17 mouse cellular contexts compared by ENCODE assay signal in the genomic region with DNA sequence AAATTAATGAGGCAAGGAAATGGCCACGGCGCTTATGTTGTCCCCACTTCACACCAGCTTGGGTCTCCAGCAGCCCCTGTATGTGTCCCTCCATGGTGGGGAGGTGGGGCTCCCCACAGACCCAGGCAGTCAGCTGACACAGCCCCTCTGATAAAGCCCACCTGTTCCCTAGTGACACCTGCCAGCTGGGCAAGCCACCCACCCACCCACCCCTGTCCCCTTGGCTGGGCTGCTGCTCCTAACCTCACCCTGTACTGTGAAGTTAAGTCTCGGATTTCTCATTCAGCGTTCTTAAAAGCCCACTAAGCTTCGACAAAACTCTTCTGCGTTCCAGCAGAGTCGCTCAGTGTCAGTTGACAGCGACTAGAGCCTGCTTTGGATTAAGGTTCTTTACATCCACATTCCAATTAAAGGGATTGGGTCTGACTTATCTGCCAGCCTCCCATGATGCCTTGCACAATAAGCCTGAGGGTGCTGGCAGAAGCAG. TPM values are rescaled to one million over a fixed set of nuclear protein-coding genes. Genes with fewer than 3 reads are reported as not detected.
DNase-seq lines count a peak whose midpoint lies in the region; ATAC-seq lines count a peak whose summit lies in the region.
"Had no signal": no experiment of that assay in that cellular context is flagged by ENCODE, and none has a peak within 500 bp of the region (broad histone marks: within the 10 kb centered on the region; RNA-seq: fewer than 3 reads in every experiment).

No protein-coding gene starts in this region.

- no peak overlapping the region for H3K4me2 ChIP-seq in kidney, embryonic 16.5 days (replicated peaks; ENCODE audit: low read depth, low read length)
- no peak overlapping the region for H3K4me2 ChIP-seq in embryonic facial prominence, embryonic 12.5 days (replicated peaks)
- no peak overlapping the region for H3K4me2 ChIP-seq in embryonic facial prominence, embryonic 14.5 days (ENCODE audit: low read depth, low read length)
- H3K4me2 ChIP-seq in midbrain, embryonic 15.5 days = no peak overlapping the region
- H3K4me2 ChIP-seq: liver, embryonic 12.5 days had no signal

- ATAC-seq in kidney, embryonic 16.5 days (ENCODE audit: low FRiP score, low TSS enrichment) = peak; percentile 76
- ATAC-seq in embryonic facial prominence, embryonic 12.5 days (ENCODE audit: insufficient number of reproducible peaks, insufficient read depth, low FRiP score, low TSS enrichment) = peak; percentile 59; the same call in 1 of the 2 replicates
- peak; percentile 75 for ATAC-seq in embryonic facial prominence, embryonic 14.5 days (ENCODE audit: low read depth)
- ATAC-seq in midbrain, embryonic 15.5 days (replicated peaks) = peak; percentile 39; the same call in 1 of the 2 replicates
- ATAC-seq: CD4-positive, CD25-positive, alpha-beta regulatory T cell, adult 4 months; liver, embryonic 12.5 days had no signal

- H3K4me1 ChIP-seq in kidney, embryonic 16.5 days (ENCODE audit: insufficient read depth, low read length) = peaks cover 18% of the 10 kb centered on the region
- peaks cover 9% of the 10 kb centered on the region; the same call in 1 of the 2 replicates for H3K4me1 ChIP-seq in embryonic facial prominence, embryonic 12.5 days
- H3K4me1 ChIP-seq in embryonic facial prominence, embryonic 14.5 days (ENCODE audit: control insufficient read depth, insufficient read depth, low read length) = peaks cover 13% of the 10 kb centered on the region
- H3K4me1 ChIP-seq in midbrain, embryonic 15.5 days = peaks cover 10% of the 10 kb centered on the region; the same call in 1 of the 2 replicates
- H3K4me1 ChIP-seq in heart, embryonic 10.5 days = peaks cover 9% of the 10 kb centered on the region

- H3K9me3 ChIP-seq in kidney, embryonic 16.5 days (ENCODE audit: low read length) = no peaks in the 10 kb centered on the region
- no peaks in the 10 kb centered on the region for H3K9me3 ChIP-seq in embryonic facial prominence, embryonic 12.5 days
- H3K9me3 ChIP-seq in embryonic facial prominence, embryonic 14.5 days (ENCODE audit: control insufficient read depth, low read length) = peaks cover 3% of the 10 kb centered on the region; the same call in 1 of the 2 replicates
- no peaks in the 10 kb centered on the region for H3K9me3 ChIP-seq in midbrain, embryonic 15.5 days
- H3K9me3 ChIP-seq in heart, embryonic 10.5 days = 0 out of 2 replicates have a peak, but pooled peaks cover 4% of the 10 kb centered on the region
- H3K9me3 ChIP-seq: liver, embryonic 12.5 days had no signal

- WGBS in kidney, embryonic 16.5 days = 27% methylated on average over 8 of the region's 8 CpGs
- 37% methylated on average over 8 of the region's 8 CpGs for WGBS in embryonic facial prominence, embryonic 12.5 days
- WGBS in embryonic facial prominence, embryonic 14.5 days = 29% methylated on average over 8 of the region's 8 CpGs
- WGBS in midbrain, embryonic 15.5 days = 26% methylated on average over 8 of the region's 8 CpGs
- 65% methylated on average over 8 of the region's 8 CpGs for WGBS in heart, embryonic 10.5 days

- no peak for DNase-seq in kidney, postnatal 36 days
- peak; percentile 88 for DNase-seq in embryonic facial prominence, embryonic 14.5 days (ENCODE audit: low spot score)
- DNase-seq in heart, embryonic 10.5 days (ENCODE audit: low spot score) = no peak
- DNase-seq in heart, adult 18-20 months = no peak
- DNase-seq: adrenal gland, adult 2 months; cerebellum, adult 11-12 months; heart, adult 2 months; heart, postnatal 14 days; kidney, adult 8-10 months; layer of hippocampus, adult 9-11 months; lung, postnatal 14 days; thymus, adult 2 months had no signal

- H3K36me3 ChIP-seq in kidney, embryonic 16.5 days (ENCODE audit: insufficient read depth, low read length) = no peaks in the 10 kb centered on the region
- no peaks in the 10 kb centered on the region for H3K36me3 ChIP-seq in embryonic facial prominence, embryonic 12.5 days
- H3K36me3 ChIP-seq in embryonic facial prominence, embryonic 14.5 days (ENCODE audit: control insufficient read depth, insufficient read depth, low read length) = no peaks in the 10 kb centered on the region
- H3K36me3 ChIP-seq in midbrain, embryonic 15.5 days (replicated peaks) = no peaks in the 10 kb centered on the region
- no peaks in the 10 kb centered on the region for H3K36me3 ChIP-seq in heart, embryonic 10.5 days

- H3K9ac ChIP-seq in kidney, embryonic 16.5 days (replicated peaks; ENCODE audit: low read length) = no peak overlapping the region
- no peak overlapping the region for H3K9ac ChIP-seq in embryonic facial prominence, embryonic 12.5 days
- no peak overlapping the region for H3K9ac ChIP-seq in embryonic facial prominence, embryonic 14.5 days (ENCODE audit: low read depth, low read length)
- H3K9ac ChIP-seq in midbrain, embryonic 15.5 days = no peak overlapping the region
- H3K9ac ChIP-seq: liver, embryonic 12.5 days had no signal

- H3K4me3 ChIP-seq in kidney, embryonic 16.5 days (ENCODE audit: low read length) = no peak overlapping the region
- no peak overlapping the region for H3K4me3 ChIP-seq in embryonic facial prominence, embryonic 12.5 days
- no peak overlapping the region for H3K4me3 ChIP-seq in embryonic facial prominence, embryonic 14.5 days (ENCODE audit: low read depth, low read length)
- H3K4me3 ChIP-seq in midbrain, embryonic 15.5 days = no peak overlapping the region
- H3K4me3 ChIP-seq in heart, embryonic 10.5 days = no peak overlapping the region
- H3K4me3 ChIP-seq: heart, adult 2 months; liver, embryonic 12.5 days had no signal

- peak overlapping the region; percentile 69 for H3K27ac ChIP-seq in kidney, embryonic 16.5 days (ENCODE audit: low read length)
- H3K27ac ChIP-seq in embryonic facial prominence, embryonic 12.5 days = peak overlapping the region; percentile 37
- H3K27ac ChIP-seq in embryonic facial prominence, embryonic 14.5 days (replicated peaks; ENCODE audit: low read depth, low read length) = peak overlapping the region; percentile 34; the same call in 1 of the 2 replicates
- no peak overlapping the region for H3K27ac ChIP-seq in midbrain, embryonic 15.5 days
- H3K27ac ChIP-seq in heart, embryonic 10.5 days = no peak overlapping the region
- H3K27ac ChIP-seq: heart, adult 2 months; liver, embryonic 12.5 days had no signal

- H3K27me3 ChIP-seq in kidney, embryonic 16.5 days (ENCODE audit: insufficient read depth, low read length) = no peaks in the 10 kb centered on the region
- no peaks in the 10 kb centered on the region for H3K27me3 ChIP-seq in embryonic facial prominence, embryonic 12.5 days
- H3K27me3 ChIP-seq in embryonic facial prominence, embryonic 14.5 days (replicated peaks; ENCODE audit: control insufficient read depth, insufficient read depth, low read length) = no peaks in the 10 kb centered on the region
- no peaks in the 10 kb centered on the region for H3K27me3 ChIP-seq in midbrain, embryonic 15.5 days (replicated peaks)
- H3K27me3 ChIP-seq in heart, embryonic 10.5 days (ENCODE audit: insufficient read depth, poor library complexity, severe bottlenecking) = no peaks in the 10 kb centered on the region
- H3K27me3 ChIP-seq: liver, embryonic 12.5 days had no signal

RNA-seq across cellular contexts. Expression of a gene that starts 33.2 kb away (rescaled TPM):
- 0.51 and 1.1 TPM in 2 replicates for polyA plus RNA-seq in kidney, embryonic 16.5 days (2015; fragmentation: Nextera tagmentation; extraction: Ambion mirVana)
- 0.64 and 0.79 TPM in 2 replicates for polyA plus RNA-seq in embryonic facial prominence, embryonic 12.5 days (2016; fragmentation: Nextera tagmentation; extraction: Ambion mirVana)
- polyA plus RNA-seq in embryonic facial prominence, embryonic 14.5 days (2014; fragmentation: Nextera tagmentation; extraction: Ambion mirVana) = 1.8 and 3.0 TPM in 2 replicates
- 0.40 and 0.49 TPM in 2 replicates for polyA plus RNA-seq in midbrain, embryonic 15.5 days (2015; fragmentation: Nextera tagmentation; extraction: Ambion mirVana)
- 0.21 and 0.41 TPM in 2 replicates for polyA plus RNA-seq in heart, embryonic 10.5 days (2016; fragmentation: Nextera tagmentation; extraction: Ambion mirVana)
- 1 to 10 TPM; 7.9 to 8.3 TPM for total RNA-seq in heart, adult 18-20 months (2021)

RNA-seq across cellular contexts. Expression of a gene that starts 56.1 kb away (rescaled TPM):
- 162 and 174 TPM in 2 replicates for polyA plus RNA-seq in kidney, embryonic 16.5 days (2015; fragmentation: Nextera tagmentation; extraction: Ambion mirVana)
- polyA plus RNA-seq in embryonic facial prominence, embryonic 12.5 days (2016; fragmentation: Nextera tagmentation; extraction: Ambion mirVana) = 188 and 196 TPM in 2 replicates
- 183 and 186 TPM in 2 replicates for polyA plus RNA-seq in embryonic facial prominence, embryonic 14.5 days (2014; fragmentation: Nextera tagmentation; extraction: Ambion mirVana)
- 143 and 144 TPM in 2 replicates for polyA plus RNA-seq in midbrain, embryonic 15.5 days (2015; fragmentation: Nextera tagmentation; extraction: Ambion mirVana)
- polyA plus RNA-seq in heart, embryonic 10.5 days (2016; fragmentation: Nextera tagmentation; extraction: Ambion mirVana) = 253 and 312 TPM in 2 replicates
- 100 to 1,000 TPM in 1 of 2 experiments, 10 to 100 TPM in 1; 83.8 to 111 TPM for total RNA-seq in heart, adult 18-20 months (2021)

Comparison
In these comparisons a context has a peak if more than half of its experiments do, and no peak if none do; other contexts are left out.
1. H3K27ac ChIP-seq: peak in kidney, embryonic 16.5 days (single experiment), embryonic facial prominence, embryonic 12.5 days (single experiment) and embryonic facial prominence, embryonic 14.5 days (single experiment); none in midbrain, embryonic 15.5 days (single experiment) and heart, embryonic 10.5 days (single experiment).
2. Peak in every context shown above with its lines, with median percentiles within 50 percentile points of each other: ATAC-seq.